In the genomic region with DNA sequence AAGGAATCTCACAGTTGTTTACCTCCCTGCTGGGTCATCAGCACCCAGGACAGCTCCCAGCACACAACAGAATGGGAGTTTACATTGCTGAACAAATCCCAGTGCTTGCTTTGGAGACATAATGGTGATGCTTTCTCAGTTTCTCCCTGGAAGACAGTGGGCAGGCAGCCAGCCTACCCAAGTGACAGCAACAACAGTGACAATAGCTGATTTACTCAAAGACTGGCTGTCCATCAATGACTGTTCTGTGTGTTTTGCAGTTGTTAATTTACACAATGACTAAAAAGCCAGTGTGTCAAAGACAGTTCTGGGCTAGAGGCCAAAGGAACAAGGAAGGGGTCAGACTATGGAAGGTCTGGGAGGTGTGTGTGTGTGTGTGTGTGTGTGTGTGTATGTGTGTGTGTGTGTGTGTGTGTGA, we compare ENCODE assay signal across 9 mouse cellular contexts.
DNase-seq lines count a peak whose midpoint lies in the region; TF ChIP-seq lines count a peak whose summit lies in the region.
"Had no signal": no experiment of that assay in that cellular context is flagged by ENCODE, and none has a peak within 500 bp of the region (broad histone marks: within the 10 kb centered on the region; RNA-seq: fewer than 3 reads in every experiment).

No protein-coding gene starts in this region.

- TF ChIP-seq CTCF in layer of hippocampus, adult 2 months (conservative IDR thresholded peaks at IDR 0.05): no peak

- H3K27ac ChIP-seq in embryonic facial prominence, embryonic 10.5 days (replicated peaks): no peak overlapping the region
- H3K27ac ChIP-seq in layer of hippocampus, adult 2 months: no peak overlapping the region
- H3K27ac ChIP-seq: heart, embryonic 13.5 days had no signal

- DNase-seq in kidney, postnatal 10 days: peak; percentile 76
- DNase-seq in kidney, adult 9 months: no peak
- DNase-seq in NIH3T3 (ENCODE audit: low read depth): peak; percentile 87
- peak; percentile 60 for DNase-seq in embryonic facial prominence, embryonic 10.5 days (ENCODE audit: low spot score)
- DNase-seq in layer of hippocampus, adult 2 months (ENCODE audit: low spot score in 2 of 2): peak; percentile 7 to 13
- DNase-seq in neural tube, embryonic 10.5 days (ENCODE audit: extremely low spot score, low spot score): peak; percentile 42
- no peak for DNase-seq in gastrocnemius, adult 8-10 months (ENCODE audit: low spot score in 2 of 2)
- no peak for DNase-seq in cerebellum, adult 11 months

- no peak overlapping the region for H3K4me3 ChIP-seq in embryonic facial prominence, embryonic 10.5 days
- no peak overlapping the region for H3K4me3 ChIP-seq in layer of hippocampus, adult 2 months
- H3K4me3 ChIP-seq: heart, embryonic 13.5 days had no signal

- no peaks in the 10 kb centered on the region for H3K27me3 ChIP-seq in embryonic facial prominence, embryonic 10.5 days (replicated peaks; ENCODE audit: low read depth, poor library complexity, severe bottlenecking)
- H3K27me3 ChIP-seq: heart, embryonic 13.5 days had no signal

- H3K4me1 ChIP-seq in embryonic facial prominence, embryonic 10.5 days: no peaks in the 10 kb centered on the region
- H3K4me1 ChIP-seq: heart, embryonic 13.5 days had no signal

- H3K9me3 ChIP-seq in embryonic facial prominence, embryonic 10.5 days: no peaks in the 10 kb centered on the region
- H3K9me3 ChIP-seq: heart, embryonic 13.5 days had no signal

- no peaks in the 10 kb centered on the region for H3K36me3 ChIP-seq in embryonic facial prominence, embryonic 10.5 days (replicated peaks)
- H3K36me3 ChIP-seq: heart, embryonic 13.5 days had no signal

Comparison
In these comparisons a context has a peak if more than half of its experiments do, and no peak if none do; other contexts are left out.
1. DNase-seq: peak in kidney, postnatal 10 days (single experiment), NIH3T3 (single experiment), embryonic facial prominence, embryonic 10.5 days (single experiment), layer of hippocampus, adult 2 months (2 of 2) and neural tube, embryonic 10.5 days (single experiment); none in kidney, adult 9 months (single experiment), gastrocnemius, adult 8-10 months (0 of 2) and cerebellum, adult 11 months (single experiment).